Mouse (Mus musculus) stomach, postnatal 0 days (tissue): ENCODE results near the gene Dtx3. TPM values are rescaled to one million over a fixed set of nuclear protein-coding genes. Genes with fewer than 3 reads are reported as not detected.
A peak's percentile ranks its signal among the peaks of the same experiment; 100 is the strongest.

Source experiments
- ATAC-seq: fragments of 200-750 bp; cut with Nextera tagmentation; 2 replicates; pipeline ENCODE4 v1.8.0; 2017; ENCODE audit not compliant: low FRiP score, low TSS enrichment
- DNase-seq: peaks from one replicate; pipeline ENCODE4 v3.0.0-alpha.2; 2016; ENCODE audit warnings: low spot score
- H3K27ac ChIP-seq: fragments of 300-500 bp; sonication (generic); replicated peaks from 2 replicates; pipeline ENCODE4 v1.5.1; 2014; ENCODE audit warnings: mild to moderate bottlenecking, control low read depth
- H3K27me3 ChIP-seq: fragments of 300-500 bp; sonication (generic); 2 replicates; pipeline ENCODE4 v1.6.1; 2014; ENCODE audit warnings: low read length; ENCODE audit not compliant: control insufficient read depth, insufficient read depth
- H3K36me3 ChIP-seq: fragments of 300-500 bp; sonication (generic); 2 replicates; pipeline ENCODE4 v1.6.1; 2014; ENCODE audit warnings: low read length, mixed read lengths; ENCODE audit not compliant: control insufficient read depth, insufficient read depth
- H3K4me1 ChIP-seq: fragments of 300-500 bp; sonication (generic); replicated peaks from 2 replicates; pipeline ENCODE4 v1.6.1; 2014; ENCODE audit warnings: antibody characterized with exemption; ENCODE audit not compliant: control insufficient read depth, insufficient read depth
- H3K4me2 ChIP-seq: fragments of 300-500 bp; sonication (generic); replicated peaks from 2 replicates; pipeline ENCODE4 v1.6.1; 2014; ENCODE audit warnings: low read depth, mild to moderate bottlenecking, control low read depth, moderate library complexity
- H3K4me3 ChIP-seq: fragments of 300-500 bp; sonication (generic); 2 replicates; pipeline ENCODE4 v1.5.1; 2014; ENCODE audit warnings: low read depth, low read length, control low read depth
- H3K9ac ChIP-seq: fragments of 300-500 bp; sonication (generic); 2 replicates; pipeline ENCODE4 v1.6.1; 2014; ENCODE audit warnings: mild to moderate bottlenecking, low read length, control low read depth, mixed read lengths
- H3K9me3 ChIP-seq: fragments of 300-500 bp; sonication (generic); 2 replicates; pipeline ENCODE4 v1.6.1; 2016; ENCODE audit warnings: low read length; ENCODE audit not compliant: control insufficient read depth
- CTCF ChIP-seq: IDR thresholded peaks from 2 replicates; pipeline ENCODE4 v1.5.1; 2016; ENCODE audit warnings: antibody characterized with exemption, low read depth, mild to moderate bottlenecking, moderate library complexity
- EP300 ChIP-seq: optimal IDR thresholded peaks from 2 replicates; pipeline ENCODE3; 2016; ENCODE audit warnings: antibody characterized with exemption
- WGBS: fragments of 180-500 bp; shearing (Covaris S2); extraction: QIAGEN DNeasy Blood & Tissue Kit; methylation state at CpG from one replicate; pipeline ENCODE4 v1.1.7; 2014; 5-methylcytosine and 5-hydroxymethylcytosine counted together
- polyA plus RNA-seq: library from polyadenylated mRNA; unstranded; fragments of >200 nt; fragmentation: Nextera tagmentation; extraction: Ambion mirVana; gene quantifications from 2 replicates; pipeline ENCODE4 v1.2.1, GENCODE M21; 2015

The Dtx3 gene
- polyA plus RNA-seq, 1 experiment from 2014 or later = 27.8 TPM

GRCm38 (mm10) chr10:127181566-127181965 lies 14.0 kb downstream of the Dtx3 start:
- Histone ChIP-seq H3K36me3 (peaks cover 6% of the 10 kb centered on the region; the same call in 1 of the 2 replicates), H3K9me3 (no peaks in the 10 kb centered on the region), H3K27me3 (no peaks in the 10 kb centered on the region; the same call in 1 of the 2 replicates), H3K27ac (no peak overlapping the region), H3K4me3 (no peak overlapping the region), H3K9ac (no peak overlapping the region), H3K4me1 (peaks cover 4% of the 10 kb centered on the region; the same call in 1 of the 2 replicates), H3K4me2 (no peak overlapping the region)
- WGBS = 64% methylated on average over 6 of the region's 6 CpGs
- DNase-seq (no peak), ATAC-seq (no peak)
- TF ChIP-seq EP300 (no peak), CTCF (no peak)

DNA sequence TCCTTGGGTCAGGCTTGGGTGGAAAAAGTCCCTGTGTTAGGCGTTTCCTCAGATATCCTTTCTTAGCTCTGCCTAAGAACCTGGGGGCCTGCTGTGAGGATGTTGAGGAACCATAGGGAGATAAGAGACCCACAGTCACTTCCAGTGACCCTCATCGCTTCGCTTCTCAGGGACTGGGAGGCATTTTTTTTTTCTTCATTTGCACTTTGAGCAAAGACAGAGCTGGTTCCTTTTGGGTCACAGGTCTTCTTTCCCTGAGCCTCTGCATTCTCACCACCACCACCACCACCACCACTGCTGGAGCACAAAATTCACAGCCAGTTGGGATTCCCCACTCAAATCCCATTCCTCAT lies 14.9 kb downstream of the Dtx3 start:
- H3K4me2 ChIP-seq = no peak overlapping the region; the same call in 1 of the 2 replicates
- peaks cover 6% of the 10 kb centered on the region; the same call in 1 of the 2 replicates for H3K36me3 ChIP-seq
- H3K9ac ChIP-seq = no peak overlapping the region
- no peak for TF ChIP-seq CTCF
- TF ChIP-seq EP300 = no peak
- 22% methylated on average over 3 of the region's 3 CpGs for WGBS
- no peak overlapping the region for H3K4me3 ChIP-seq
- ATAC-seq (no peak), DNase-seq (no peak)
- no peaks in the 10 kb centered on the region for H3K9me3 ChIP-seq
- no peak overlapping the region for H3K27ac ChIP-seq
- H3K27me3 ChIP-seq = no peaks in the 10 kb centered on the region; the same call in 1 of the 2 replicates
- peaks cover 4% of the 10 kb centered on the region; the same call in 1 of the 2 replicates for H3K4me1 ChIP-seq

GRCm38 (mm10) chr10:127179871-127180694 lies 15.4 kb downstream of the Dtx3 start, which contains the start of gene Slc26a10:
Slc26a10 (minus strand) TSS chr10:127180645.
- ATAC-seq (no peak), DNase-seq (no peak)
- peaks cover 4% of the 10 kb centered on the region; the same call in 1 of the 2 replicates for H3K4me1 ChIP-seq
- no peak within 1 kb of the TSS for H3K9ac ChIP-seq
- peaks cover 6% of the 10 kb centered on the region; the same call in 1 of the 2 replicates for H3K36me3 ChIP-seq
- TF ChIP-seq EP300 = no peak
- TF ChIP-seq CTCF = no peak
- no peak within 1 kb of the TSS for H3K27ac ChIP-seq
- no peaks in the 10 kb centered on the region; the same call in 1 of the 2 replicates for H3K27me3 ChIP-seq
- H3K4me2 ChIP-seq = peak within 1 kb of the TSS; percentile 36
- WGBS = 6% methylated on average over 30 of the region's 34 CpGs
- H3K9me3 ChIP-seq = no peaks in the 10 kb centered on the region
- 0 out of 2 replicates have a peak within 1 kb of the TSS, but pooled peaks have one; percentile 2 for H3K4me3 ChIP-seq

GRCm38 (mm10) chr10:127178286-127179027 lies 17.1 kb downstream of the Dtx3 start:
- DNase-seq (no peak), ATAC-seq (no peak)
- Histone ChIP-seq H3K9ac (0 out of 2 replicates have a peak overlapping the region, but pooled peaks have one; percentile 18), H3K4me3 (peak overlapping the region; percentile 29), H3K36me3 (peaks cover 4% of the 10 kb centered on the region; the same call in 1 of the 2 replicates), H3K4me2 (peak overlapping the region; percentile 61), H3K27me3 (no peaks in the 10 kb centered on the region; the same call in 1 of the 2 replicates), H3K9me3 (no peaks in the 10 kb centered on the region), H3K27ac (no peak overlapping the region), H3K4me1 (peaks cover 4% of the 10 kb centered on the region; the same call in 1 of the 2 replicates)
- 8% methylated on average over 41 of the region's 41 CpGs for WGBS
- no peak for TF ChIP-seq EP300
- TF ChIP-seq CTCF = no peak

GRCm38 (mm10) chr10:127177719-127178118 lies 17.8 kb downstream of the Dtx3 start:
- Histone ChIP-seq H3K4me2 (peak overlapping the region; percentile 61), H3K9ac (no peak overlapping the region), H3K27me3 (no peaks in the 10 kb centered on the region; the same call in 1 of the 2 replicates), H3K9me3 (no peaks in the 10 kb centered on the region), H3K36me3 (peaks cover under 1% of the 10 kb centered on the region; the same call in 1 of the 2 replicates), H3K4me3 (peak overlapping the region; percentile 29), H3K4me1 (peaks cover 4% of the 10 kb centered on the region; the same call in 1 of the 2 replicates), H3K27ac (no peak overlapping the region)
- ATAC-seq (peak; percentile 62), DNase-seq (peak; percentile 85)
- WGBS = 3% methylated on average over 23 of the region's 23 CpGs
- TF ChIP-seq EP300 = no peak
- TF ChIP-seq CTCF = peak; percentile 94
